Mouse (Mus musculus): ENCODE measurements at regions not wholly inside any gene's neighbourhood (a gene's known extent, or its start where the extent isn't known, plus 50 kb on each side); places are given as distances from the start of the nearest gene placed in this dataset.

DNA sequence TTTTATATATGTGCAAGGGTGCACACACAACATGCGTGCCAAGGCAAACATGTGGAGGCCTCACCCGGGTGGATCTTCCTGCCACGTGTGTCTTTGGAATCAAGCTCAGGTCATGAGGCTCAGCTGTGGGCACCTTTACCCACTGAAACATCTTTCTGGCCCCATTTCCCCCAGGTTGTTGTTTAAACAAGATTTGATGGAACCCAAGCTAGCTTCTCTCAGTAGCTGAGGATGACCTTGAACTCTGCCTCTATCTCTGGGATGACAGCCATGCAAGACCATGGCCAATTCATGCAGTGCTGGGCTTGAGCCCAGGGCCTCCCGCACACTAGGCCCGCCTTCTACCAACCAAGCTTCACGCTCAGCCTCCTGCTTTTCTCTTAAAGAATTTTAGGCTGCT lies 480.9 kb downstream of the Ajap1 start:
- Histone ChIP-seq H3K36me3 (ENCODE audit: control insufficient read depth, insufficient read depth, low read length) (no peaks in the 10 kb centered on the region), H3K27me3 (ENCODE audit: control insufficient read depth, insufficient read depth, low read length) (no peaks in the 10 kb centered on the region), H3K4me3 (ENCODE audit: low read depth, low read length) (no peak overlapping the region), H3K27ac (ENCODE audit: insufficient read depth, low read depth, low read length) (no peak overlapping the region), H3K4me1 (ENCODE audit: control insufficient read depth, insufficient read depth, insufficient read length, low read length) (no peaks in the 10 kb centered on the region)
- TF ChIP-seq POLR2A (IDR thresholded peaks at IDR 0.05; ENCODE audit: low read depth, low read length) (no peak), CTCF (IDR thresholded peaks at IDR 0.05; ENCODE audit: extremely low read depth, insufficient read length, insufficient replicate concordance, low read depth, low read length) (no peak)
- WGBS: 88% methylated on average over 6 of the region's 6 CpGs

DNA sequence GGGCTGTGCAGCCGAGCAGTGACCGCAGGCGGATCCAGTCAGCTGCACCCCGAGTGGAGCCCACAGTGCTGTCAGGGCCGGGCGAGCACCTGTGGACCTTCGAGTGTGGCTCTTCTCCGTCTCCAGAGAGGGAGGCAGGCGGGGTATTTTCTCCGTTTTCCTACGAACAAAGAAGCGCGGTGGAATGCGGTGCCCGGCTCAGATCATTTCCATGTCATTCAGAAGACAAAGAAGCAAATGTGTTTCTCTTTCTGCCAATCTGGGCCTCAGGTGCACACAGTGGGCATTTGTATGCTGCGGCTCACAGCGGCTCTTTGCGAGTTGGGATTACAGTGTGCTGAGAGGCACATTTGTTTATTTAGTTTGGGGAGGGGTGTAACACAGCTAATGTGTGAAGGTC lies 483.1 kb downstream of the Ajap1 start:
- Histone ChIP-seq H3K27ac (ENCODE audit: insufficient read depth, low read depth, low read length) (no peak overlapping the region), H3K4me3 (ENCODE audit: low read depth, low read length) (no peak overlapping the region), H3K4me1 (ENCODE audit: control insufficient read depth, insufficient read depth, insufficient read length, low read length) (no peaks in the 10 kb centered on the region), H3K27me3 (ENCODE audit: control insufficient read depth, insufficient read depth, low read length) (no peaks in the 10 kb centered on the region), H3K36me3 (ENCODE audit: control insufficient read depth, insufficient read depth, low read length) (no peaks in the 10 kb centered on the region)
- 53% methylated on average over 18 of the region's 18 CpGs for WGBS
- TF ChIP-seq CTCF (IDR thresholded peaks at IDR 0.05; ENCODE audit: extremely low read depth, insufficient read length, insufficient replicate concordance, low read depth, low read length): no peak
- no peak for TF ChIP-seq POLR2A (IDR thresholded peaks at IDR 0.05; ENCODE audit: low read depth, low read length)

DNA sequence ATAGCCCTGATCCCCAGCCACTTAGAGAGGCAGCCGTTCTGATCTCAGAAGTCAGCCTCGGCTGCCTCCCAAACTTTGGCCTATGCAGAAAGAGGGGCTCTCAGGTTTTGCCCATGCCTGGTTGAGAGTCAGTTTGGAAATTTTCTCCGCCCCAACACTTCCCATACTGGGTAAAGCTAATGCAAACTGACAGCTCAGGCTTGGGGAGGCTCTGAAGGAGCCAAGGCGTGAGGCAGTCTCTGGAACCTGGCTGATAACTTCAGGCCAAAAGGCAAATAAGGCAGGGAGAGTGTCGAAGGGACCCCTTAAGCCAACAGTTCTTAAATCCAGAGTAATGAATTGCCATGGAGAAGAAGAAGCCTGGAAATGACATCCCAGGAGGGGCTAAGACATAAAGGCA lies 485.4 kb downstream of the Ajap1 start:
- WGBS: 68% methylated on average over 5 of the region's 5 CpGs
- TF ChIP-seq CTCF (IDR thresholded peaks at IDR 0.05; ENCODE audit: extremely low read depth, insufficient read length, insufficient replicate concordance, low read depth, low read length): no peak
- no peak overlapping the region for H3K4me3 ChIP-seq (ENCODE audit: low read depth, low read length)
- no peaks in the 10 kb centered on the region for H3K4me1 ChIP-seq (ENCODE audit: control insufficient read depth, insufficient read depth, insufficient read length, low read length)
- H3K27ac ChIP-seq (ENCODE audit: insufficient read depth, low read depth, low read length): no peak overlapping the region
- H3K36me3 ChIP-seq (ENCODE audit: control insufficient read depth, insufficient read depth, low read length): no peaks in the 10 kb centered on the region
- no peaks in the 10 kb centered on the region for H3K27me3 ChIP-seq (ENCODE audit: control insufficient read depth, insufficient read depth, low read length)

DNA sequence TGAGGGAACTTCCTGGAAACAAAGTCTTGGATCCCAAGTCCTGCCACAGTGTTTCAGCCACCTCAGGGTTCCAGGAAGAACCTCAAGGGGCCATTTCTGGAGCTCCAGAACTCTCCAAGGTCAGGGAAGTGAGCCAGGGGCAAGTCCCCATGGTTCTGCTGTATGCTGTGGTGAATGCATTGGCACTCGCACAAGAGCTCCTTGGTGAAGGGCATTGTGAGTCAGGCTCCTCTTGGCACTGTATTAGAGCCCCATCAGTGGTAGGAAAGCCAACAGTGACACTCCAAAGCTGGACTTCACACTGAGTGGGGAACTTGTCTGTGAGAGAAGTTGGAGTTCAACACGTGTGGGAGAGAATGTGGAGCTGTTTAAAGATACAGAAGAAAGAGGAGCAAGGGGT lies 486.0 kb downstream of the Ajap1 start:
- Histone ChIP-seq H3K36me3 (ENCODE audit: control insufficient read depth, insufficient read depth, low read length) (no peaks in the 10 kb centered on the region), H3K4me1 (ENCODE audit: control insufficient read depth, insufficient read depth, insufficient read length, low read length) (no peaks in the 10 kb centered on the region), H3K27me3 (ENCODE audit: control insufficient read depth, insufficient read depth, low read length) (no peaks in the 10 kb centered on the region), H3K27ac (ENCODE audit: insufficient read depth, low read depth, low read length) (no peak overlapping the region), H3K4me3 (ENCODE audit: low read depth, low read length) (no peak overlapping the region)
- no peak for TF ChIP-seq POLR2A (IDR thresholded peaks at IDR 0.05; ENCODE audit: low read depth, low read length)
- no peak for TF ChIP-seq CTCF (IDR thresholded peaks at IDR 0.05; ENCODE audit: extremely low read depth, insufficient read length, insufficient replicate concordance, low read depth, low read length)
- 66% methylated on average over 2 of the region's 2 CpGs for WGBS

DNA sequence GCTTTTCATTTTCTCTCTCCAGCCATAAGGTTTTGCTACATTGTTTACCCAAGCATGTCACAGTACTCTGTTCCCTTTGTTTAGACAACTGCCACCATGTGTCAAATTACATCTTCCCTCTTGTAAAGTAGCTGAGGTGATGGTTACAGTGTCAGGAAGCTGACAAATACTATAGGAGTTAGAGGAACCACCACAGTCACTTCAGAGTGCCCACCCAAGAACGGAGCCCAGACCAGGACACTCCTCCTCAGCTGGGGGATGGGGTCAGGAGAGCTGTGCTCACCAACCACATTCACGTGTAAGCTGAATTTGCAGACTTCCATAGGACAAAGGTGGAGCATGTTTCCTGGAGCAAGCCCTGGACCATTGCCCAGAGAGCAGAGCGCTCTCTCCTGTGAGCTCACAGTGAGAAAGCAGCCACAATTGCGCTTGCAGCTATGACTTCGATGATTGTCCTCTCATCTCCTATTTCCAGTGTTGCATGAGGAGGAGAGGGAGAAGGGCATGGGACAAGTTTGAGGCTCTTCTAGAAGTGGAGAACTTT lies 487.5 kb downstream of the Ajap1 start:
- 63% methylated on average over 5 of the region's 5 CpGs for WGBS
- no peak for TF ChIP-seq CTCF (IDR thresholded peaks at IDR 0.05; ENCODE audit: extremely low read depth, insufficient read length, insufficient replicate concordance, low read depth, low read length)
- TF ChIP-seq POLR2A (IDR thresholded peaks at IDR 0.05; ENCODE audit: low read depth, low read length): no peak
- Histone ChIP-seq H3K27ac (ENCODE audit: insufficient read depth, low read depth, low read length) (no peak overlapping the region), H3K4me1 (ENCODE audit: control insufficient read depth, insufficient read depth, insufficient read length, low read length) (no peaks in the 10 kb centered on the region), H3K36me3 (ENCODE audit: control insufficient read depth, insufficient read depth, low read length) (no peaks in the 10 kb centered on the region), H3K4me3 (ENCODE audit: low read depth, low read length) (no peak overlapping the region), H3K27me3 (ENCODE audit: control insufficient read depth, insufficient read depth, low read length) (no peaks in the 10 kb centered on the region)

DNA sequence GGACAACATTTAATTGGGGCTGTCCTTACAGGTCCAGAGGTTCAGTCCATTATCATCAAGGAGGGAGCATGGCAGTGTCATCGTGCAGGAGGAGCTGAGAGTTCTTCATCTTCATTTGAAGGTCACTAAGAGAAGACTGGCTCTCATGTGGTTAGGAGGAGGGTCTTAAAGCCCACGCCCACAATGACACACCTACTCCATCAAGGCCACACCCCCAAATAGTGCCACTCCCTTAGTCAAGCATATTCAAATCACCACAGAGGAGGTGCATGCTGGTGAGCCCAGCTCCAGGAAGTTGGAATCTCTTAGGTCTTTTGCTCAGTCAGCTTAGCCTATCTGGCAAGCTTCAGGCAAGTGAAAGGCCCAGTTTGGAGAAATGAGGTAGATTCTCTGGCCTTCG lies 488.4 kb downstream of the Ajap1 start:
- WGBS: 69% methylated on average over 3 of the region's 3 CpGs
- no peaks in the 10 kb centered on the region for H3K4me1 ChIP-seq (ENCODE audit: control insufficient read depth, insufficient read depth, insufficient read length, low read length)
- H3K27me3 ChIP-seq (ENCODE audit: control insufficient read depth, insufficient read depth, low read length): no peaks in the 10 kb centered on the region
- no peak overlapping the region for H3K4me3 ChIP-seq (ENCODE audit: low read depth, low read length)
- TF ChIP-seq POLR2A (IDR thresholded peaks at IDR 0.05; ENCODE audit: low read depth, low read length) (no peak), CTCF (IDR thresholded peaks at IDR 0.05; ENCODE audit: extremely low read depth, insufficient read length, insufficient replicate concordance, low read depth, low read length) (no peak)
- H3K27ac ChIP-seq (ENCODE audit: insufficient read depth, low read depth, low read length): no peak overlapping the region
- no peaks in the 10 kb centered on the region for H3K36me3 ChIP-seq (ENCODE audit: control insufficient read depth, insufficient read depth, low read length)

DNA sequence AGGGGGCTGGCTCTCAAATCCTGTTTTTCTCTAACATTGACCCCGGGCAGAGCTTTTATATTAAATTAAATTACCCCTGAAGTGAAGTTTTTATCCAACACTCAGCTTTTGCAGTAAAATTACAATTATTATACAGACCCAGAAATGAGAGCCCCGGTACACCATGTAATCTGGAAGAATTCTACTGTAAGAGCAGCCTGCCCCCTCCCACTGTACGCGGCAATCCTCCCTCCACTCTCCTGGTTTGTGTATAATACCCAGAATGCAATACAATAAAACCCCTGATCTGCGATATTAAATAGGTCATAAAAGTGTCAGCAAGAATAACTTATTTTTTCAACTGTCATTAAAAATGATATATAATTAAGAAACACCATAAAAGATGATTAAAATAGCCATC lies 492.3 kb downstream of the Ajap1 start:
- no peak overlapping the region for H3K4me3 ChIP-seq (ENCODE audit: low read depth, low read length)
- no peak overlapping the region for H3K27ac ChIP-seq (ENCODE audit: insufficient read depth, low read depth, low read length)
- no peaks in the 10 kb centered on the region for H3K4me1 ChIP-seq (ENCODE audit: control insufficient read depth, insufficient read depth, insufficient read length, low read length)
- 60% methylated on average over 5 of the region's 5 CpGs for WGBS
- H3K27me3 ChIP-seq (ENCODE audit: control insufficient read depth, insufficient read depth, low read length): no peaks in the 10 kb centered on the region
- TF ChIP-seq CTCF (IDR thresholded peaks at IDR 0.05; ENCODE audit: extremely low read depth, insufficient read length, insufficient replicate concordance, low read depth, low read length) (no peak), POLR2A (IDR thresholded peaks at IDR 0.05; ENCODE audit: low read depth, low read length) (no peak)
- H3K36me3 ChIP-seq (ENCODE audit: control insufficient read depth, insufficient read depth, low read length): no peaks in the 10 kb centered on the region

DNA sequence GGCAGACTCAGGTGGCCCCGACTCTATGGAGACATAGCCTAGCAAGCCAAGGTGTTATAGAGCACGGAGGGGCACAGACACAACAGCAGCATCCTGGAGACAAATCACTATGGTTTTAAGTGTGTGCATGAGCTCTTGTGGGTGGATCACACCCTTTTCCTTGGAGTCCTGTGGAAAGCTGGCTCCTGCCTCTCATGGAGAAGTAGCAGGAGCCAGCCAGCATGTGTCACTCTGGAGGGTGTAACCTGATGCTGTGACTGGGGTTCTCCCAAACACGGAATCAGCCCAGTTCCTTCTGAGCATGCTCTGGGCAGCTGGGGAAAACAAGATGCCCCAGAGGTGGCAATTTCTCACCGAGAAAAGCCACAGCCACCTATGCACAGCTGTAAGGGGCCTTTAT lies 494.9 kb downstream of the Ajap1 start:
- 72% methylated on average over 4 of the region's 4 CpGs for WGBS
- no peak for TF ChIP-seq CTCF (IDR thresholded peaks at IDR 0.05; ENCODE audit: extremely low read depth, insufficient read length, insufficient replicate concordance, low read depth, low read length)
- no peak for TF ChIP-seq POLR2A (IDR thresholded peaks at IDR 0.05; ENCODE audit: low read depth, low read length)

More for the DNA sequence above, 494.9 kb downstream of the Ajap1 start:
- Histone ChIP-seq H3K36me3 (ENCODE audit: control insufficient read depth, insufficient read depth, low read length) (no peaks in the 10 kb centered on the region), H3K27ac (ENCODE audit: insufficient read depth, low read depth, low read length) (no peak overlapping the region), H3K4me3 (ENCODE audit: low read depth, low read length) (no peak overlapping the region), H3K4me1 (ENCODE audit: control insufficient read depth, insufficient read depth, insufficient read length, low read length) (no peaks in the 10 kb centered on the region), H3K27me3 (ENCODE audit: control insufficient read depth, insufficient read depth, low read length) (no peaks in the 10 kb centered on the region)
